Mouse (Mus musculus): Measurements from ENCODE around the gene Rhog.

- TF ChIP-seq CTCF (IDR thresholded peaks at IDR 0.05; ENCODE audit: extremely low read depth, insufficient read depth, insufficient read length, insufficient replicate concordance): peak; percentile 22; the same call in 1 of the 2 replicates
- peak; percentile 14; the same call in 1 of the 2 replicates for TF ChIP-seq POLR2A (IDR thresholded peaks at IDR 0.05; ENCODE audit: low read depth, low read length)
Measured at GRCm38 (mm10) chr7:102250631-102251214, 5.1 kb downstream of the Rhog start.
